Mouse (Mus musculus): ENCODE results near the gene Spred2. TPM values are rescaled to one million over a fixed set of nuclear protein-coding genes. Genes with fewer than 3 reads are reported as not detected.
A peak's percentile ranks its signal among the peaks of the same experiment; 100 is the strongest.

Spred2 gene
- polyA plus RNA-seq, 1 experiment from 2014 or later: 8.4 TPM

DNA sequence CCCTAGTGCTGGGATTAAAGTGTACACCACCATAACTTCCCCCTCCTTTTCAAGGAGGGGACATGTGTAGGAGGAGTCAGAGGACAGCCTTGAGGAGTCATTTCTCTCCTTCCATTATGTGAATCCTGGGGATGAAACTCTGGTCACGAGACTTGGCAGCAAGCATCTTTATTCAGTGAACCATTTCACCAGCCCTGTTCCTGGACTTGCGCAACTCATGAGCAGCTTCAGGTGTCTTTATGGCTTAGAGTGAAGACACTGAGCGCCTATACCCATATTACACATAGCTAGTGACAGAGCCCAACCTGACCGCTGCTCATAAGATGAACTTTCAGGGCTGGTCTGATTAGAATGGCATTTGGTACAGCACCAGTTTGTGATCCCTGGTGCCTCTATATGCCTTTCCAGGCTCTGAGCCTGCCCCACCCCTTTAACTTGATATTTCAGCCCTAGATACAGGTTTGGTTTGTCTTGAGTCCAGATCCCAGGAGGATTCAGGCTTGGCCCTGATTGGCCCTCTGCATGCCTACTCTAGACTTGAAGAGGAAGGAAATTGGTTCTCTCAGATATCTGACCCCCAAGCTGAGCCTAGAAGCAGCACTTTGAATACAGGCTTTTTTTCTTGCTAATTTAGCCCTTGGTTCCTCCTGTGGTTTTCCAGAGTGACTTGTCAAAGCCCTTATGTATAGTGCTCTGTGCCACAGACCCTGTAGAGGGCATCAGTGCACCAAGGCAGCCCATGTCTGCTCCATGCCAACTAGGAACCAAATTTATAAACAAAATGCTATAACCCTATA, 48.0 kb downstream of the Spred2 start:
- no peaks in the 10 kb centered on the region for H3K9me3 ChIP-seq (ENCODE audit: control insufficient read depth, low read length)
- peak; percentile 37; the same call in 1 of the 2 replicates for ATAC-seq
- 93% methylated on average over 4 of the region's 4 CpGs for WGBS

GRCm38 (mm10) chr11:19973032-19973790, 49.0 kb downstream of the Spred2 start:
- Histone ChIP-seq H3K36me3 (ENCODE audit: control insufficient read depth, insufficient read depth) (no peaks in the 10 kb centered on the region), H3K4me3 (replicated peaks; ENCODE audit: low read length) (no peak overlapping the region), H3K4me2 (ENCODE audit: low read length) (no peak overlapping the region), H3K27ac (ENCODE audit: low read length) (no peak overlapping the region), H3K27me3 (replicated peaks; ENCODE audit: control insufficient read depth, insufficient read depth, low read length) (no peaks in the 10 kb centered on the region), H3K9me3 (ENCODE audit: control insufficient read depth, low read length) (no peaks in the 10 kb centered on the region), H3K9ac (replicated peaks; ENCODE audit: low read depth, low read length) (no peak overlapping the region), H3K4me1 (replicated peaks; ENCODE audit: control insufficient read depth, insufficient read depth, low read length) (peaks cover 7% of the 10 kb centered on the region)
- ATAC-seq: no peak
- whole genome bisulfite sequencing: 60% methylated on average over 7 of the region's 7 CpGs

More for the DNA sequence above, 48.0 kb downstream of the Spred2 start:
- H3K36me3 ChIP-seq (ENCODE audit: control insufficient read depth, insufficient read depth): no peaks in the 10 kb centered on the region
- H3K4me2 ChIP-seq (ENCODE audit: low read length): no peak overlapping the region
- peaks cover 7% of the 10 kb centered on the region for H3K4me1 ChIP-seq (replicated peaks; ENCODE audit: control insufficient read depth, insufficient read depth, low read length)
- no peak overlapping the region for H3K4me3 ChIP-seq (replicated peaks; ENCODE audit: low read length)
- no peak overlapping the region for H3K9ac ChIP-seq (replicated peaks; ENCODE audit: low read depth, low read length)
- H3K27me3 ChIP-seq (replicated peaks; ENCODE audit: control insufficient read depth, insufficient read depth, low read length): no peaks in the 10 kb centered on the region
- no peak overlapping the region for H3K27ac ChIP-seq (ENCODE audit: low read length)

GRCm38 (mm10) chr11:19976032-19976431, 51.9 kb downstream of the Spred2 start:
- Histone ChIP-seq H3K4me2 (ENCODE audit: low read length) (no peak overlapping the region), H3K27ac (ENCODE audit: low read length) (no peak overlapping the region), H3K36me3 (ENCODE audit: control insufficient read depth, insufficient read depth) (no peaks in the 10 kb centered on the region), H3K4me3 (replicated peaks; ENCODE audit: low read length) (no peak overlapping the region), H3K4me1 (replicated peaks; ENCODE audit: control insufficient read depth, insufficient read depth, low read length) (peaks cover 7% of the 10 kb centered on the region), H3K9me3 (ENCODE audit: control insufficient read depth, low read length) (no peaks in the 10 kb centered on the region), H3K9ac (replicated peaks; ENCODE audit: low read depth, low read length) (no peak overlapping the region), H3K27me3 (replicated peaks; ENCODE audit: control insufficient read depth, insufficient read depth, low read length) (no peaks in the 10 kb centered on the region)
- WGBS: 87% methylated on average over 2 of the region's 2 CpGs
- ATAC-seq: no peak

- H3K27me3 ChIP-seq (replicated peaks; ENCODE audit: control insufficient read depth, insufficient read depth, low read length): no peaks in the 10 kb centered on the region
- H3K4me1 ChIP-seq (replicated peaks; ENCODE audit: control insufficient read depth, insufficient read depth, low read length): peaks cover 14% of the 10 kb centered on the region
- no peak overlapping the region for H3K4me3 ChIP-seq (replicated peaks; ENCODE audit: low read length)
- no peak overlapping the region for H3K4me2 ChIP-seq (ENCODE audit: low read length)
- H3K9me3 ChIP-seq (ENCODE audit: control insufficient read depth, low read length): no peaks in the 10 kb centered on the region
- no peaks in the 10 kb centered on the region for H3K36me3 ChIP-seq (ENCODE audit: control insufficient read depth, insufficient read depth)
- H3K9ac ChIP-seq (replicated peaks; ENCODE audit: low read depth, low read length): no peak overlapping the region
- 53% methylated on average over 2 of the region's 2 CpGs for WGBS
- ATAC-seq: no peak
- H3K27ac ChIP-seq (ENCODE audit: low read length): no peak overlapping the region
Observed at GRCm38 (mm10) chr11:19977687-19978086, 53.5 kb downstream of the Spred2 start.

DNA sequence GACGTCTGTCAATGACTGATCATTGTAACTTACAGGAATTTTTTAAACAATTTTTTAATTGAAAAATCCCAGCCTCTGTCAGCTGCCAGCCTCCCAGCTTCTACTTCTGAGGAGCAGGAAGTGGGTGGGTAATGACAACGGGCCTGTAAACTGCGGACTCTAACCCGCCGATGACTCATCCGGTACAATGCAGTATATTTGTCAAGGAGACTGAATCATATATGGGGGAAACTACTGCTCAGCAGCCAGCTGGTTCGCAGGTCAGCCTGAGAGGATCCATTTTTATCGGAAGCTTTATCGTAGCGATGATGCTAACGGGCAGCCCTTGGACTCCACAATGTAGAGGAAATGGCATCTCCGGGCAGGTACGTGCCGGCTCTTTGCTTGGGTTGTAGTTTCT, 55.2 kb downstream of the Spred2 start:
- Histone ChIP-seq H3K36me3 (ENCODE audit: control insufficient read depth, insufficient read depth) (no peaks in the 10 kb centered on the region), H3K27me3 (replicated peaks; ENCODE audit: control insufficient read depth, insufficient read depth, low read length) (no peaks in the 10 kb centered on the region), H3K9me3 (ENCODE audit: control insufficient read depth, low read length) (no peaks in the 10 kb centered on the region), H3K4me3 (replicated peaks; ENCODE audit: low read length) (no peak overlapping the region), H3K9ac (replicated peaks; ENCODE audit: low read depth, low read length) (no peak overlapping the region), H3K27ac (ENCODE audit: low read length) (no peak overlapping the region), H3K4me1 (replicated peaks; ENCODE audit: control insufficient read depth, insufficient read depth, low read length) (peaks cover 7% of the 10 kb centered on the region; the same call in 1 of the 2 replicates), H3K4me2 (ENCODE audit: low read length) (no peak overlapping the region)
- 85% methylated on average over 14 of the region's 14 CpGs for WGBS
- ATAC-seq: no peak

- whole genome bisulfite sequencing: 45% methylated on average over 6 of the region's 6 CpGs
- no peak overlapping the region for H3K9ac ChIP-seq (replicated peaks; ENCODE audit: low read depth, low read length)
Observed at GRCm38 (mm10) chr11:19982113-19982512, 57.9 kb downstream of the Spred2 start.

DNA sequence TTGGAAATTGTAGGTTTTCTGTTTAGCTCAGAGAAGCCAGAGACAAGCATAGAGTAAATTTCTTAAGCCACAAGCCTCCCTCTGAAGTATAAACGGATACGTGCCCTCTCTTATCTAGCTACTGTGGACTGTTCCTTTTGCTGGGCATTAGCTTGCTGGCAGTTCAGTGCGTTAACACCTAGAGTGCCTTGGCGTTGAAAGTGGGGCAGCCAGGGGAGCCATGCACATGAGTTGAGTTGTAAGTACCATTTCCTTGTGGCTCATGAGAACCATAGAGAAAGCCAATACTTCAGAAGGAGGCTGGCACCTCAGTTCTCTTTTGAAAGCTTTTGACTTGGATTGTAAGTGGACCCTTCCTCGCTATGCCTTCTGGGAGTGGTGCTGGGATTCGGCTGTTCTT, 58.6 kb downstream of the Spred2 start:
- H3K4me2 ChIP-seq (ENCODE audit: low read length): no peak overlapping the region
- ATAC-seq: no peak
- no peaks in the 10 kb centered on the region for H3K36me3 ChIP-seq (ENCODE audit: control insufficient read depth, insufficient read depth)
- no peak overlapping the region for H3K27ac ChIP-seq (ENCODE audit: low read length)
- H3K9ac ChIP-seq (replicated peaks; ENCODE audit: low read depth, low read length): no peak overlapping the region
- H3K27me3 ChIP-seq (replicated peaks; ENCODE audit: control insufficient read depth, insufficient read depth, low read length): no peaks in the 10 kb centered on the region
- H3K9me3 ChIP-seq (ENCODE audit: control insufficient read depth, low read length): no peaks in the 10 kb centered on the region
- H3K4me1 ChIP-seq (replicated peaks; ENCODE audit: control insufficient read depth, insufficient read depth, low read length): peaks cover 15% of the 10 kb centered on the region
- 80% methylated on average over 6 of the region's 6 CpGs for WGBS
- no peak overlapping the region for H3K4me3 ChIP-seq (replicated peaks; ENCODE audit: low read length)

More at GRCm38 (mm10) chr11:19982113-19982512, 57.9 kb downstream of the Spred2 start:
- no peak for ATAC-seq
- Histone ChIP-seq H3K4me1 (replicated peaks; ENCODE audit: control insufficient read depth, insufficient read depth, low read length) (peaks cover 14% of the 10 kb centered on the region), H3K27me3 (replicated peaks; ENCODE audit: control insufficient read depth, insufficient read depth, low read length) (no peaks in the 10 kb centered on the region), H3K4me2 (ENCODE audit: low read length) (no peak overlapping the region), H3K9me3 (ENCODE audit: control insufficient read depth, low read length) (no peaks in the 10 kb centered on the region), H3K36me3 (ENCODE audit: control insufficient read depth, insufficient read depth) (no peaks in the 10 kb centered on the region), H3K27ac (ENCODE audit: low read length) (no peak overlapping the region), H3K4me3 (replicated peaks; ENCODE audit: low read length) (no peak overlapping the region)

DNA sequence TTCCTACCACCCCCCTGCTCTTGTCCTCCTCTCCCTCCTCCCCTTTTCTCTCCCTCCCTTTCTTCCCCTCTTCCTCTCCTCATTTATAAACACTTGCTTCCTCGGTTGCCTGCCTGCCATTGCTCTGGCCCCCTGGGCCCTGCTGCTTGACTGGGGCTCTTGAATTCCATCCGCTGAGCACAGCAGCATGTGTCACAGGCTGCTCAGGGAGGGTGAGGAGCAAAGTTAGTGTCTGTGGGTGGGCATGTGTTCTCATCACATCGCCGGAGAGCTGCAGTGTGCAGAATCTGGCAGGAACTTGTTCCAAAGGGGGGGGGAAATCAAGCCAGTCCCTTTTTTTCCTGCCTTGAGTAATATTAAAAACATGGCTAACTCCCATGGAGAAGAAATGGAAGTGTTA, 59.1 kb downstream of the Spred2 start:
- WGBS: 32% methylated on average over 4 of the region's 4 CpGs
- Histone ChIP-seq H3K9me3 (ENCODE audit: control insufficient read depth, low read length) (no peaks in the 10 kb centered on the region), H3K36me3 (ENCODE audit: control insufficient read depth, insufficient read depth) (no peaks in the 10 kb centered on the region), H3K27ac (ENCODE audit: low read length) (no peak overlapping the region), H3K9ac (replicated peaks; ENCODE audit: low read depth, low read length) (no peak overlapping the region), H3K4me1 (replicated peaks; ENCODE audit: control insufficient read depth, insufficient read depth, low read length) (peaks cover 15% of the 10 kb centered on the region), H3K4me3 (replicated peaks; ENCODE audit: low read length) (no peak overlapping the region), H3K4me2 (ENCODE audit: low read length) (no peak overlapping the region), H3K27me3 (replicated peaks; ENCODE audit: control insufficient read depth, insufficient read depth, low read length) (no peaks in the 10 kb centered on the region)
- ATAC-seq: no peak

DNA sequence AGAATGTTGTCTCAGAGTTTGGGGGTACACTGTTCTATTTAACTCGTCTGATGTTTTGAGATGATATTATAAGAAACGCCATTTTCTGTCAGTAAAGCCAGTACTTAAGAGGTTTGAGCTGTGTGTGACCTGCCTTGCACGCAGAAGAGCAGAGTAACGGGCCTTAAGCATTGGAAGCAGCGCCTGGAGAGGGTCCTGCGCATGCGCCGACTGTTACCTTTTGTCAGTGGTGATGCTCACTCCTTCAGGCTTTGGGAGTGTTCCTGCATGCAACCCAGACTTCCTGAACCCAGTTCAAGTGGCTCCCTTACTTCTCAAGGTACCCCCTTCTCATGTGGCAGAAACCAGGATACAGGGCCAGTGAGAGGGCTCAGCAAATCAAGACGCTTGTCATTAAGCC, 59.9 kb downstream of the Spred2 start:
- H3K27ac ChIP-seq (ENCODE audit: low read length): no peak overlapping the region
- peaks cover 15% of the 10 kb centered on the region for H3K4me1 ChIP-seq (replicated peaks; ENCODE audit: control insufficient read depth, insufficient read depth, low read length)
- H3K9me3 ChIP-seq (ENCODE audit: control insufficient read depth, low read length): no peaks in the 10 kb centered on the region
- no peaks in the 10 kb centered on the region for H3K36me3 ChIP-seq (ENCODE audit: control insufficient read depth, insufficient read depth)
- no peak overlapping the region for H3K4me2 ChIP-seq (ENCODE audit: low read length)
- H3K4me3 ChIP-seq (replicated peaks; ENCODE audit: low read length): no peak overlapping the region
- WGBS: 91% methylated on average over 9 of the region's 9 CpGs
- H3K9ac ChIP-seq (replicated peaks; ENCODE audit: low read depth, low read length): no peak overlapping the region
- no peak for ATAC-seq
- no peaks in the 10 kb centered on the region for H3K27me3 ChIP-seq (replicated peaks; ENCODE audit: control insufficient read depth, insufficient read depth, low read length)

Data from forebrain, embryonic 16.5 days (tissue).